Mouse (Mus musculus): Measurements from ENCODE around the gene Tmbim1. TPM values are rescaled to one million over a fixed set of nuclear protein-coding genes. Genes with fewer than 3 reads are reported as not detected.

Tmbim1 gene
- total and polyA plus RNA-seq, 2 experiments from 2014 or later = 10.5 to 20.7 TPM

- whole genome bisulfite sequencing = 93% methylated on average over 4 of the region's 4 CpGs
- TF ChIP-seq CTCF (IDR thresholded peaks at IDR 0.05) = no peak
- Histone ChIP-seq H3K4me1 (ENCODE audit: insufficient read depth, low read length) (no peaks in the 10 kb centered on the region), H3K4me2 (ENCODE audit: low read depth, low read length, poor library complexity, severe bottlenecking) (no peak overlapping the region), H3K9ac (replicated peaks; ENCODE audit: low read length, poor library complexity, severe bottlenecking) (no peak overlapping the region), H3K36me3 (ENCODE audit: insufficient read depth, low read length) (peaks cover 32% of the 10 kb centered on the region), H3K27ac (ENCODE audit: low read depth, low read length) (no peak overlapping the region), H3K27me3 (ENCODE audit: insufficient read depth, low read length) (no peaks in the 10 kb centered on the region), H3K9me3 (ENCODE audit: low read length) (no peaks in the 10 kb centered on the region), H3K4me3 (ENCODE audit: low read depth, low read length) (no peak overlapping the region)
- DNase-seq (ENCODE audit: low spot score) = no peak
- no peak for ATAC-seq (ENCODE audit: low FRiP score)
Measured at GRCm38 (mm10) chr1:74250096-74250495, 55.3 kb downstream of the Tmbim1 start.

- Histone ChIP-seq H3K27me3 (ENCODE audit: insufficient read depth, low read length) (no peaks in the 10 kb centered on the region), H3K9me3 (ENCODE audit: low read length) (no peaks in the 10 kb centered on the region), H3K27ac (ENCODE audit: low read depth, low read length) (no peak overlapping the region), H3K36me3 (ENCODE audit: insufficient read depth, low read length) (peaks cover 32% of the 10 kb centered on the region), H3K4me3 (ENCODE audit: low read depth, low read length) (no peak overlapping the region), H3K4me1 (ENCODE audit: insufficient read depth, low read length) (no peaks in the 10 kb centered on the region), H3K4me2 (ENCODE audit: low read depth, low read length, poor library complexity, severe bottlenecking) (no peak overlapping the region), H3K9ac (replicated peaks; ENCODE audit: low read length, poor library complexity, severe bottlenecking) (no peak overlapping the region)
- TF ChIP-seq CTCF (IDR thresholded peaks at IDR 0.05) = no peak
- DNase-seq (ENCODE audit: low spot score) = no peak
- WGBS = 90% methylated on average over 5 of the region's 5 CpGs
- no peak for ATAC-seq (ENCODE audit: low FRiP score)
Measured at GRCm38 (mm10) chr1:74249331-74249980, 56.0 kb downstream of the Tmbim1 start.

GRCm38 (mm10) chr1:74248799-74249198, 56.6 kb downstream of the Tmbim1 start:
- Histone ChIP-seq H3K4me3 (ENCODE audit: low read depth, low read length) (no peak overlapping the region), H3K36me3 (ENCODE audit: insufficient read depth, low read length) (peaks cover 29% of the 10 kb centered on the region), H3K27ac (ENCODE audit: low read depth, low read length) (no peak overlapping the region), H3K9ac (replicated peaks; ENCODE audit: low read length, poor library complexity, severe bottlenecking) (no peak overlapping the region), H3K4me1 (ENCODE audit: insufficient read depth, low read length) (no peaks in the 10 kb centered on the region), H3K9me3 (ENCODE audit: low read length) (no peaks in the 10 kb centered on the region), H3K27me3 (ENCODE audit: insufficient read depth, low read length) (no peaks in the 10 kb centered on the region), H3K4me2 (ENCODE audit: low read depth, low read length, poor library complexity, severe bottlenecking) (no peak overlapping the region)
- DNase-seq (ENCODE audit: low spot score) (no peak), ATAC-seq (ENCODE audit: low FRiP score) (no peak)
- WGBS = 76% methylated on average over 1 of the region's 1 CpGs
- TF ChIP-seq CTCF (IDR thresholded peaks at IDR 0.05) = no peak

GRCm38 (mm10) chr1:74245525-74245924, 59.9 kb downstream of the Tmbim1 start:
- no peak overlapping the region for H3K4me2 ChIP-seq (ENCODE audit: low read depth, low read length, poor library complexity, severe bottlenecking)
- ATAC-seq (ENCODE audit: low FRiP score) (no peak), DNase-seq (ENCODE audit: low spot score) (no peak)
- no peak overlapping the region for H3K27ac ChIP-seq (ENCODE audit: low read depth, low read length)
- 86% methylated on average over 2 of the region's 2 CpGs for WGBS
- no peak overlapping the region for H3K4me3 ChIP-seq (ENCODE audit: low read depth, low read length)
- no peaks in the 10 kb centered on the region for H3K27me3 ChIP-seq (ENCODE audit: insufficient read depth, low read length)
- no peak for TF ChIP-seq CTCF (IDR thresholded peaks at IDR 0.05)
- no peak overlapping the region for H3K9ac ChIP-seq (replicated peaks; ENCODE audit: low read length, poor library complexity, severe bottlenecking)
- H3K36me3 ChIP-seq (ENCODE audit: insufficient read depth, low read length) = peaks cover 9% of the 10 kb centered on the region
- H3K9me3 ChIP-seq (ENCODE audit: low read length) = no peaks in the 10 kb centered on the region
- H3K4me1 ChIP-seq (ENCODE audit: insufficient read depth, low read length) = no peaks in the 10 kb centered on the region

GRCm38 (mm10) chr1:74240832-74241231, 64.6 kb downstream of the Tmbim1 start:
- H3K9ac ChIP-seq (replicated peaks; ENCODE audit: low read length, poor library complexity, severe bottlenecking) = no peak overlapping the region
- no peak for ATAC-seq (ENCODE audit: low FRiP score)
- no peak for DNase-seq (ENCODE audit: low spot score)
- 77% methylated on average over 4 of the region's 4 CpGs for WGBS
- no peaks in the 10 kb centered on the region for H3K27me3 ChIP-seq (ENCODE audit: insufficient read depth, low read length)
- no peak overlapping the region for H3K4me3 ChIP-seq (ENCODE audit: low read depth, low read length)
- no peaks in the 10 kb centered on the region for H3K36me3 ChIP-seq (ENCODE audit: insufficient read depth, low read length)
- no peaks in the 10 kb centered on the region for H3K9me3 ChIP-seq (ENCODE audit: low read length)
- H3K4me1 ChIP-seq (ENCODE audit: insufficient read depth, low read length) = peaks cover 23% of the 10 kb centered on the region
- no peak for TF ChIP-seq CTCF (IDR thresholded peaks at IDR 0.05)
- no peak overlapping the region for H3K27ac ChIP-seq (ENCODE audit: low read depth, low read length)
- H3K4me2 ChIP-seq (ENCODE audit: low read depth, low read length, poor library complexity, severe bottlenecking) = no peak overlapping the region

GRCm38 (mm10) chr1:74240311-74240710, 65.1 kb downstream of the Tmbim1 start:
- DNase-seq (ENCODE audit: low spot score) = no peak
- Histone ChIP-seq H3K9me3 (ENCODE audit: low read length) (no peaks in the 10 kb centered on the region), H3K9ac (replicated peaks; ENCODE audit: low read length, poor library complexity, severe bottlenecking) (no peak overlapping the region), H3K4me1 (ENCODE audit: insufficient read depth, low read length) (peaks cover 23% of the 10 kb centered on the region), H3K4me2 (ENCODE audit: low read depth, low read length, poor library complexity, severe bottlenecking) (no peak overlapping the region), H3K4me3 (ENCODE audit: low read depth, low read length) (no peak overlapping the region), H3K27ac (ENCODE audit: low read depth, low read length) (no peak overlapping the region), H3K36me3 (ENCODE audit: insufficient read depth, low read length) (no peaks in the 10 kb centered on the region), H3K27me3 (ENCODE audit: insufficient read depth, low read length) (no peaks in the 10 kb centered on the region)
- no peak for TF ChIP-seq CTCF (IDR thresholded peaks at IDR 0.05)
- 69% methylated on average over 6 of the region's 6 CpGs for WGBS
- ATAC-seq (ENCODE audit: low FRiP score) = no peak
